ENCODE assay signal across 8 mouse cellular contexts in genomic region chr11:105153068-105153833, GRCm38 (mm10). TPM values are rescaled to one million over a fixed set of nuclear protein-coding genes. Genes with fewer than 3 reads are reported as not detected.
A peak's percentile ranks its signal among the peaks of the same experiment; 100 is the strongest.
DNase-seq lines count a peak whose midpoint lies in the region.

No protein-coding gene starts in this region.

- peaks cover 28% of the 10 kb centered on the region for H3K4me1 ChIP-seq in midbrain, embryonic 10.5 days

- no peaks in the 10 kb centered on the region for H3K36me3 ChIP-seq in midbrain, embryonic 10.5 days

- DNase-seq in Muller cell, postnatal 12 days (ENCODE audit: inconsistent ontology term): peak; percentile 84
- DNase-seq in c-Kit-positive CD71-positive TER-119-positive erythroid progenitor cells, embryonic 14.5 days (ENCODE audit: low spot score): peak; percentile 72
- peak; percentile 25 to 67 for DNase-seq in heart, postnatal 14 days
- DNase-seq in kidney, postnatal 4 days: peak; percentile 71 to 81
- DNase-seq in midbrain, embryonic 10.5 days (ENCODE audit: low spot score): peak; percentile 50
- peak; percentile 24 for DNase-seq in testis, postnatal 14 days (ENCODE audit: low spot score)
- no peak for DNase-seq in left cerebral cortex, postnatal 25 days (ENCODE audit: low spot score in 2 of 2)
- DNase-seq in urinary bladder, postnatal 25 days (ENCODE audit: low spot score): no peak

- H3K9me3 ChIP-seq in midbrain, embryonic 10.5 days (replicated peaks): no peaks in the 10 kb centered on the region

- intact Hi-C loops in heart, postnatal 14 days (cut with DNase I): no loop called here
- intact Hi-C loops in left cerebral cortex, postnatal 25 days (cut with DNase I): no loop called here

- H3K4me3 ChIP-seq in midbrain, embryonic 10.5 days: no peak overlapping the region

- 46% methylated on average over 12 of the region's 12 CpGs for WGBS in midbrain, embryonic 10.5 days

- no peak overlapping the region for H3K27ac ChIP-seq in midbrain, embryonic 10.5 days (replicated peaks)

- H3K27me3 ChIP-seq in midbrain, embryonic 10.5 days (ENCODE audit: low read depth, poor library complexity, severe bottlenecking): peaks cover 14% of the 10 kb centered on the region

RNA-seq across cellular contexts. Expression of gene Gm10842, which starts 6.6 kb away (rescaled TPM):
- total RNA-seq in heart, postnatal 14 days (2021): not detected
- polyA plus RNA-seq in midbrain, embryonic 10.5 days (2016; fragmentation: Nextera tagmentation; extraction: Ambion mirVana): not detected in 2 replicates
- not detected for total RNA-seq in left cerebral cortex, postnatal 25 days (2021)

RNA-seq across cellular contexts. Expression of gene Tlk2, which starts 25.4 kb away (rescaled TPM):
- total RNA-seq in heart, postnatal 14 days (2021): 10 to 100 TPM; 37.9 to 43.9 TPM
- polyA plus RNA-seq in midbrain, embryonic 10.5 days (2016; fragmentation: Nextera tagmentation; extraction: Ambion mirVana): 22.8 and 23.8 TPM in 2 replicates
- total RNA-seq in left cerebral cortex, postnatal 25 days (2021): 10 to 100 TPM; 54.4 to 54.7 TPM

RNA-seq across cellular contexts. Expression of gene Mettl2, which starts 27.0 kb away (rescaled TPM):
- 10 to 100 TPM in 1 of 2 experiments, 1 to 10 TPM in 1; 9.8 to 10.2 TPM for total RNA-seq in heart, postnatal 14 days (2021)
- polyA plus RNA-seq in midbrain, embryonic 10.5 days (2016; fragmentation: Nextera tagmentation; extraction: Ambion mirVana): 51.4 and 56.3 TPM in 2 replicates
- total RNA-seq in left cerebral cortex, postnatal 25 days (2021): 10 to 100 TPM; 12.0 to 16.3 TPM

Comparison
In these comparisons a context has a peak if more than half of its experiments do, and no peak if none do; other contexts are left out.
1. DNase-seq: peak in Muller cell, postnatal 12 days (single experiment), c-Kit-positive CD71-positive TER-119-positive erythroid progenitor cells, embryonic 14.5 days (single experiment), heart, postnatal 14 days (2 of 2), kidney, postnatal 4 days (2 of 2), midbrain, embryonic 10.5 days (single experiment) and testis, postnatal 14 days (single experiment); none in left cerebral cortex, postnatal 25 days (0 of 2) and urinary bladder, postnatal 25 days (single experiment).